Mouse (Mus musculus): Measurements from ENCODE around the gene Phldb2. TPM values are rescaled to one million over a fixed set of nuclear protein-coding genes. Genes with fewer than 3 reads are reported as not detected.

The Phldb2 gene
- polyA plus RNA-seq, 1 experiment = 4.7 TPM

DNA sequence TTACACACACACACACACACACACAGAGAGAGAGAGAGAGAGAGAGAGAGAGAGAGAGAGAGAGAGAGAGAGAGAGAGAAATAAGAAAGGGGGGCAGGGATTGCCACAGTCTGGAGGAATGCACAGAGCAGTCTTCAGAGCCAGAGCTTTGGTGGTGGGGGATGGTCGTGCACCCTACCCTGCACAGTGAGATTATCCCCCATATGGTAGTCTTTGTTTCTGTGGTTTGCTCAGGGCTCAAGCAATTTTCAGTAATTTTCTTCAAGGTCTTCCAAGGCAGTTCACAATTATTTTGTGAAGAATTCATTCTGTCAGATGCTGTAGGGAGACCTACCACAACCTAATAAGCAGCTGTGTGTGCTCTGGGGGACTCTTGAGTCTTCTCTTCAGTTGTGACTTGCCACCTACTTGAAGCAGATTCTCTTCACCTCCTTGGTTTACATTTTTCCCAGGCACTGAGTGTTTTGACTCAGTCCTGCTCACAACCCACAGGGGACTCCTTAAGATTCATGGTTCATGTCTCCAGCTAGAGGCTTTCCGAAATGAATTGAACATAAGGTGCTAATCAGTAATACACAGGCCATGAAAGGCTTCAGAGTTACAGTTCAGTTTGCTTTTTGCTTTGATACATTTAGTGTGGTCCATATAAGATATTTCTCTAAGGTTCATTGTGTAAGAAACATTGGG lies 18.5 kb downstream of the Phldb2 start:
- TF ChIP-seq CTCF (IDR thresholded peaks at IDR 0.05; ENCODE audit: borderline replicate concordance, insufficient read depth, low read depth, low read length) (no peak), POLR2A (IDR thresholded peaks at IDR 0.05; ENCODE audit: borderline replicate concordance, insufficient read depth, low read length) (no peak)
- WGBS = 58% methylated on average over 2 of the region's 2 CpGs
- Histone ChIP-seq H3K27ac (ENCODE audit: insufficient read depth, low read length) (no peak overlapping the region), H3K4me1 (ENCODE audit: control insufficient read depth, insufficient read depth, low read length) (no peaks in the 10 kb centered on the region), H3K27me3 (ENCODE audit: control insufficient read depth, insufficient read depth, low read length) (no peaks in the 10 kb centered on the region), H3K4me3 (replicated peaks; ENCODE audit: insufficient read depth, low read depth, low read length) (no peak overlapping the region)
- no peak for DNase-seq

DNA sequence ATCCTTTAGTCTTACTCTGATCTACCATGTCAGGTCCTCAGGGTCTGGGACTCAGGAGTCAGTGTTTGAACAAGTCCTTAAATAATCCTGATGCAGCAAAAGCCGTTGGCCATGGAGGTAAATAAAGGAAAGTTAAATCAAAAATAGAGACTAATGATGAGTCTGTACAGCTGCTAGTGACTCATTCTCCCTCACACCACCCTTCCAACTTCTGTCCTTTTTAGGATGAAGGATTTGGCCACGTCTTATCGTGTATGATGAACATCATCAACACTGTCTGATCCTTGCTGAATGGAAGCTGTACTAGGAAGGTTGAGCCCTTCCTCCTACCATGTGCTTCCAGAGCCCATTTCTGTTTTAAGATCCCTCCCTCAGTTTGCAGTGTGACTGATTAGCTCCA lies 23.1 kb downstream of the Phldb2 start:
- no peaks in the 10 kb centered on the region for H3K27me3 ChIP-seq (ENCODE audit: control insufficient read depth, insufficient read depth, low read length)
- DNase-seq = no peak
- no peak overlapping the region for H3K4me3 ChIP-seq (replicated peaks; ENCODE audit: insufficient read depth, low read depth, low read length)
- no peaks in the 10 kb centered on the region for H3K4me1 ChIP-seq (ENCODE audit: control insufficient read depth, insufficient read depth, low read length)
- TF ChIP-seq POLR2A (IDR thresholded peaks at IDR 0.05; ENCODE audit: borderline replicate concordance, insufficient read depth, low read length) = no peak
- TF ChIP-seq CTCF (IDR thresholded peaks at IDR 0.05; ENCODE audit: borderline replicate concordance, insufficient read depth, low read depth, low read length) = no peak
- H3K27ac ChIP-seq (ENCODE audit: insufficient read depth, low read length) = no peak overlapping the region
- 90% methylated on average over 3 of the region's 3 CpGs for WGBS

GRCm38 (mm10) chr16:45928090-45928489 lies 25.3 kb downstream of the Phldb2 start:
- Histone ChIP-seq H3K4me1 (ENCODE audit: control insufficient read depth, insufficient read depth, low read length) (no peaks in the 10 kb centered on the region), H3K27ac (ENCODE audit: insufficient read depth, low read length) (no peak overlapping the region), H3K27me3 (ENCODE audit: control insufficient read depth, insufficient read depth, low read length) (no peaks in the 10 kb centered on the region), H3K4me3 (replicated peaks; ENCODE audit: insufficient read depth, low read depth, low read length) (no peak overlapping the region)
- 90% methylated on average over 4 of the region's 4 CpGs for WGBS
- no peak for DNase-seq
- no peak for TF ChIP-seq CTCF (IDR thresholded peaks at IDR 0.05; ENCODE audit: borderline replicate concordance, insufficient read depth, low read depth, low read length)
- TF ChIP-seq POLR2A (IDR thresholded peaks at IDR 0.05; ENCODE audit: borderline replicate concordance, insufficient read depth, low read length) = no peak

GRCm38 (mm10) chr16:45927601-45928000 lies 25.8 kb downstream of the Phldb2 start:
- Histone ChIP-seq H3K27me3 (ENCODE audit: control insufficient read depth, insufficient read depth, low read length) (no peaks in the 10 kb centered on the region), H3K4me3 (replicated peaks; ENCODE audit: insufficient read depth, low read depth, low read length) (no peak overlapping the region), H3K4me1 (ENCODE audit: control insufficient read depth, insufficient read depth, low read length) (no peaks in the 10 kb centered on the region), H3K27ac (ENCODE audit: insufficient read depth, low read length) (no peak overlapping the region)
- TF ChIP-seq CTCF (IDR thresholded peaks at IDR 0.05; ENCODE audit: borderline replicate concordance, insufficient read depth, low read depth, low read length) (no peak), POLR2A (IDR thresholded peaks at IDR 0.05; ENCODE audit: borderline replicate concordance, insufficient read depth, low read length) (no peak)
- 77% methylated on average over 3 of the region's 3 CpGs for WGBS
- no peak for DNase-seq

DNA sequence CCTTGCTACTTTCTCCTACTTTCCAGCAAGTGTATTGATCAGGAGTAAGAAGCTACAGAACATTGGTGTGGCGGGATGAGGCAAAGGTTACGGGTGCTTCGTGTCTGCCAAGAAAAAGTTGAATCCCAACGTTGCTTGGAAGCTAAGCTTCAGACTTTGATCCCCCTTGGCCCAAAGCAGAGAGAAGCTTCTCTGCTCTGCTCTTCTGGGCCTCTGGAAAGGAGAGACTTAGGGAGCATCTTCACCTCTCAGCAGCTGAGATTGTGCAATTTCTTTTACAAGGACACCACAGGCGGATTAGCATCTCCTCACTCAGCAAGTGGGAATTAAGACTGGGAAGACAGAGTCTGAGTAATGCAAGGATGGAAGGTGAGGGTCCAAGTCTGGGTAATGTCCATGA lies 26.5 kb downstream of the Phldb2 start:
- TF ChIP-seq POLR2A (IDR thresholded peaks at IDR 0.05; ENCODE audit: borderline replicate concordance, insufficient read depth, low read length) = no peak
- TF ChIP-seq CTCF (IDR thresholded peaks at IDR 0.05; ENCODE audit: borderline replicate concordance, insufficient read depth, low read depth, low read length) = no peak
- no peak overlapping the region for H3K27ac ChIP-seq (ENCODE audit: insufficient read depth, low read length)
- 82% methylated on average over 5 of the region's 5 CpGs for WGBS
- no peaks in the 10 kb centered on the region for H3K4me1 ChIP-seq (ENCODE audit: control insufficient read depth, insufficient read depth, low read length)
- no peak overlapping the region for H3K4me3 ChIP-seq (replicated peaks; ENCODE audit: insufficient read depth, low read depth, low read length)
- no peaks in the 10 kb centered on the region for H3K27me3 ChIP-seq (ENCODE audit: control insufficient read depth, insufficient read depth, low read length)
- DNase-seq = no peak

DNA sequence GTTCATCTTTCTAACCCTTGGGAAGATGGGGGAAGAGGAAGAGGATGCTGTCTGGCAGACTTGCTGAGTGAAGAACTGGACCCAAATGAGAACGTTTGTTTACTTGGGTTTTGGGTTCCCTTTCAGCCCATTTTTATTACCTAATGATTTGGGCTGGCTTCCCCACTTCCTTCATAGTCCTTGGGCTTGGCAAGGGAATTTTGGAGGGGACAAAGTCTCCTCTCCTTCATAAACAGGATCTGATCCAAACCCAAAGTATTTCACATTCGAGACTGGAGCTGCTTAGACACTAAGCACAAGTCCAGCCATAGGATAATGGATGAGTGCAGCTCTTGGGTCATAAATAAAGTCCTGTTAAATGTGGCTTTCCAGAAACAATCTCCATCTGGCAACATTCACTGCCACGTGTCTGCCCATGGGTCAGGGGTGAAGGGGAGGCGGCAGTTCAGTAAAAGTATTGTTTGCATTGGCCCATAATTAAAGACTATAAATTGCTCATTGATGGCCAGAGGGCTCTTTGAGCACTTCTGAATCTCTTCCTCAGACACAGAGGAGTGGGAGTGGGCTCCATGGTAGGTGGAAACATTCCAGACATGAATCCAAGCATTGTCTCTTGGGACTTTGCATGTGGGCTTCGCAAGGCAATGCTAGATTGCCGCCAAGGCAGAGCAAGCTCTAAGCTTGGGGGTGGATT lies 29.5 kb downstream of the Phldb2 start:
- 75% methylated on average over 6 of the region's 6 CpGs for WGBS
- Histone ChIP-seq H3K27ac (ENCODE audit: insufficient read depth, low read length) (no peak overlapping the region), H3K27me3 (ENCODE audit: control insufficient read depth, insufficient read depth, low read length) (no peaks in the 10 kb centered on the region), H3K4me3 (replicated peaks; ENCODE audit: insufficient read depth, low read depth, low read length) (no peak overlapping the region), H3K4me1 (ENCODE audit: control insufficient read depth, insufficient read depth, low read length) (no peaks in the 10 kb centered on the region)
- DNase-seq = no peak
- TF ChIP-seq CTCF (IDR thresholded peaks at IDR 0.05; ENCODE audit: borderline replicate concordance, insufficient read depth, low read depth, low read length) = no peak
- TF ChIP-seq POLR2A (IDR thresholded peaks at IDR 0.05; ENCODE audit: borderline replicate concordance, insufficient read depth, low read length) = no peak

DNA sequence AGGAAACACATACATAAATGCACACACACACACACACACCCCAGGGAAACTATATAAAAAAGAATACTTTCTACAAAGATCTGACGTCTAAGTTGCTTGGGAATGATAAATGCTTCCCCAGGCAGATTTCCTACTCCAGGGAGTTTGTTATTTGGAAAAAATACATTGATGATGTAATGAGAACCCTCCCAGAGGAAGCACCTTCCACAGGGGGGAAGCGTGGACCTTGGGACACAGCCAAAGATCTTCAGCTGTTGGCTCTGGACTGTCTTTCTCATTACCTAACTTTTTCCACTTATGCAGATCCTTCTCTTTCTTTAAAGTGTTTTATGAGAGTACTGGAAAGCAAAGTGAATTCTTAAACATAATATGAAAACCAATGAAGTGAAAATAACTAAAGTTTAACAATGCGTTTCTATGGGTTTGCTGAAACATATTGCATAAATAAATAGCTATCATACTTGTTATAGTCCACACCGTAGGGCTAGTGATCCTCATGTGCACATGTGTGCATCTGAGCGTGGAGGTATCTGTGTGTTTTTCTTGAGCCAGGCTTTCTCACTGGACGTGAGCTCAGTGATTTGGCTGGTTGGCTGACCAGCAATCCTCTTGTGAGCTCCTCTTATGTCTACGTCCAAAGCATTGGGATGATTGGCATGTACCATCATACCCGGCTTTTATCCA lies 30.7 kb downstream of the Phldb2 start:
- WGBS = 47% methylated on average over 8 of the region's 8 CpGs
- H3K27ac ChIP-seq (ENCODE audit: insufficient read depth, low read length) = no peak overlapping the region
- DNase-seq = no peak
- H3K4me1 ChIP-seq (ENCODE audit: control insufficient read depth, insufficient read depth, low read length) = no peaks in the 10 kb centered on the region
- H3K4me3 ChIP-seq (replicated peaks; ENCODE audit: insufficient read depth, low read depth, low read length) = no peak overlapping the region
- H3K27me3 ChIP-seq (ENCODE audit: control insufficient read depth, insufficient read depth, low read length) = no peaks in the 10 kb centered on the region
- no peak for TF ChIP-seq POLR2A (IDR thresholded peaks at IDR 0.05; ENCODE audit: borderline replicate concordance, insufficient read depth, low read length)
- TF ChIP-seq CTCF (IDR thresholded peaks at IDR 0.05; ENCODE audit: borderline replicate concordance, insufficient read depth, low read depth, low read length) = no peak

Measured in cerebellum, adult 2 months (tissue).